Mouse (Mus musculus) liver, embryonic 11.5 days (tissue): ENCODE results near the gene Adprhl1. TPM values are rescaled to one million over a fixed set of nuclear protein-coding genes. Genes with fewer than 3 reads are reported as not detected.
A peak's percentile ranks its signal among the peaks of the same experiment; 100 is the strongest.

Experiments
- ATAC-seq: fragments of 200-750 bp; cut with Nextera tagmentation; replicated peaks from 2 replicates; pipeline ENCODE4 v1.8.0; 2017; ENCODE audit warnings: moderate number of reproducible peaks, mild to moderate bottlenecking, moderate TSS enrichment, moderate library complexity; ENCODE audit not compliant: low FRiP score
- DNase-seq: peaks from one replicate; pipeline ENCODE4 v3.0.0-alpha.2; 2017; ENCODE audit warnings: low spot score
- H3K27ac ChIP-seq: fragments of 300-500 bp; sonication (generic); 2 replicates; pipeline ENCODE4 v1.5.1; 2014; ENCODE audit warnings: mild to moderate bottlenecking, low read depth, low read length, control low read depth
- H3K27me3 ChIP-seq: fragments of 300-500 bp; sonication (generic); replicated peaks from 2 replicates; pipeline ENCODE4 v1.6.1; 2014; ENCODE audit warnings: low read length, mixed read lengths; ENCODE audit not compliant: control insufficient read depth, insufficient read depth
- H3K36me3 ChIP-seq: fragments of 300-500 bp; sonication (generic); 2 replicates; pipeline ENCODE4 v1.6.1; 2014; ENCODE audit warnings: mild to moderate bottlenecking, low read length, moderate library complexity, mixed read lengths; ENCODE audit not compliant: control insufficient read depth, insufficient read depth
- H3K4me1 ChIP-seq: fragments of 300-500 bp; sonication (generic); replicated peaks from 2 replicates; pipeline ENCODE4 v1.6.1; 2014; ENCODE audit warnings: low read length, mixed read lengths; ENCODE audit not compliant: control insufficient read depth, insufficient read depth
- H3K4me2 ChIP-seq: fragments of 300-500 bp; sonication (generic); 2 replicates; pipeline ENCODE4 v1.6.1; 2014; ENCODE audit warnings: mild to moderate bottlenecking, control low read depth, moderate library complexity
- H3K4me3 ChIP-seq: fragments of 300-500 bp; sonication (generic); 2 replicates; pipeline ENCODE4 v1.5.1; 2014; ENCODE audit warnings: low read depth, low read length, control low read depth
- H3K9ac ChIP-seq: fragments of 300-500 bp; sonication (generic); 2 replicates; pipeline ENCODE4 v1.6.1; 2014; ENCODE audit warnings: low read depth, low read length, control low read depth
- H3K9me3 ChIP-seq: fragments of 300-500 bp; sonication (generic); 2 replicates; pipeline ENCODE4 v1.6.1; 2016; ENCODE audit warnings: low read length, inconsistent platforms, mixed read lengths; ENCODE audit not compliant: control insufficient read depth
- WGBS: fragments of 180-500 bp; shearing (Covaris S2); extraction: QIAGEN DNeasy Blood & Tissue Kit; methylation state at CpG from one replicate; pipeline ENCODE4 v1.1.7; 2014; 5-methylcytosine and 5-hydroxymethylcytosine counted together
- polyA plus RNA-seq: library from polyadenylated mRNA; unstranded; fragments of >200 nt; fragmentation: Nextera tagmentation; extraction: Ambion mirVana; gene quantifications from 2 replicates; pipeline ENCODE4 v1.2.1, GENCODE M21; 2014

Gene Adprhl1
- polyA plus RNA-seq, 1 experiment from 2014 or later: 0.70 TPM

DNA sequence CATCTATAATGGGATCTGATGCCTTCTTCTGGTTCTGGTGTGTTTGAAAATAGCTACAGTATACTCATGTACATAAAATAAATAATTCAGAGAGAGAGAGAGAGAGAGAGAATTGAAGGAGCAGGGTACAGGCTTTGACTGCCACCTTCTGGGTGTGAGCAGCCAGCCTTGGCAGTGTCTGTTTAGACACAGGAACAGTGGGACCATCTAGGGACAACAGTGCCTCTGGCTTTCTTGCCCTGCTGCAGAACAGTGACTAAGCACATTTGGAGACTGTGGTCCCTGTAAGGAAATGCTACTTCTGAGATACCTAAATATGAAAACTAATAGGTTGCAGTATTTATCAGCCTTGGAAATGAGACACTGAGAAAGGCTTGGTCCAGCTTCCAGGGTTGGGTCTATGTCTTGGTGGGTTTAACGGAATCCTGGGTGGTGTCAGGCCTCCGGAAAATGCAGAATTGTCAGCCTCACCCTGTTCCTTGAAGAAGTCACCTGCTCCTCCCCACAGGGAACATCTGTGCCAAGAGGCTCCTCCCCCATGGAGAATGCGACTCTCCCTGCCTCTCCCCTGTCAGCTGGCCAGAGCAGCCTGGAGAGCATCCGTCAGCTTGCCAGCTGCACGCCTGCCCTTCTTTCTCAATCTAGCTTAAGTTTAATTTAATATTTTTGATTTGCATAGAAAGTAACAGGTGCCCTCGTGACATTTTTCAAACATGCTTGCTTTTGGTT is 45.2 kb downstream of the Adprhl1 start:
- DNase-seq: no peak

GRCm38 (mm10) chr8:13206290-13206689 is 47.7 kb downstream of the Adprhl1 start:
- Histone ChIP-seq H3K27me3 (peaks cover 2% of the 10 kb centered on the region), H3K27ac (no peak overlapping the region)

More for the DNA sequence above, 45.2 kb downstream of the Adprhl1 start:
- Histone ChIP-seq H3K9ac (no peak overlapping the region), H3K36me3 (no peaks in the 10 kb centered on the region), H3K9me3 (no peaks in the 10 kb centered on the region), H3K27ac (no peak overlapping the region), H3K27me3 (no peaks in the 10 kb centered on the region), H3K4me3 (no peak overlapping the region), H3K4me2 (peak overlapping the region; percentile 7; the same call in 1 of the 2 replicates), H3K4me1 (peaks cover 52% of the 10 kb centered on the region)
- WGBS: 44% methylated on average over 6 of the region's 6 CpGs
- peak; percentile 66 for ATAC-seq

DNA sequence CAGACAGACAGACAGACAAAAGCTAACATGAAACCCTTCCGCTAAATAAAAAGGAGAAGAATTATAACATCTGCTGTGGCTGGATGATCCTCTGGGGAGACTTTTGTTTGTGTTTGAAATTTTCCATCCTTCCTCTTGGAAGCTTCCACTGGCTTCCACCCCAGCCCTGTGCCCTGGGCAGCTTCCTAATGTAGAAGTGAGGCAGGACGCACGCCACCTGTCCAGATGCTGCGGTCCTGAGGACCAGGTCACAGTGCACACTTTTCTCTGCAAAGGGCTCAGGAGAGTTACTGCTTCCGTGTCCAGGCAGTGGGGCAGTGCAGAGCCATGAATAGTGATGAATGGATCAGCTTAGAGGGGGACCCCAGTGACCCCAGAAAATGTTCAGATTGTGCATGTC is 48.7 kb downstream of the Adprhl1 start:
- H3K27ac ChIP-seq: no peak overlapping the region
- ATAC-seq (no peak), DNase-seq (no peak)
- WGBS: 88% methylated on average over 5 of the region's 5 CpGs
- no peak overlapping the region; the same call in 1 of the 2 replicates for H3K9ac ChIP-seq
- no peaks in the 10 kb centered on the region for H3K36me3 ChIP-seq
- H3K4me3 ChIP-seq: no peak overlapping the region
- no peak overlapping the region for H3K4me2 ChIP-seq
- H3K27me3 ChIP-seq: peaks cover 2% of the 10 kb centered on the region
- peaks cover 59% of the 10 kb centered on the region for H3K4me1 ChIP-seq
- no peaks in the 10 kb centered on the region for H3K9me3 ChIP-seq

More at GRCm38 (mm10) chr8:13206290-13206689, 47.7 kb downstream of the Adprhl1 start:
- H3K4me3 ChIP-seq: no peak overlapping the region
- H3K9me3 ChIP-seq: no peaks in the 10 kb centered on the region
- H3K4me2 ChIP-seq: no peak overlapping the region
- 36% methylated on average over 5 of the region's 5 CpGs for WGBS
- peaks cover 59% of the 10 kb centered on the region for H3K4me1 ChIP-seq
- DNase-seq: no peak
- no peak overlapping the region for H3K9ac ChIP-seq
- no peak for ATAC-seq
- H3K36me3 ChIP-seq: no peaks in the 10 kb centered on the region

- ATAC-seq: peak; percentile 21; the same call in 1 of the 2 replicates
- 59% methylated on average over 12 of the region's 12 CpGs for WGBS
- Histone ChIP-seq H3K4me2 (peak overlapping the region; percentile 21), H3K9ac (no peak overlapping the region), H3K36me3 (no peaks in the 10 kb centered on the region), H3K4me1 (peaks cover 59% of the 10 kb centered on the region), H3K27me3 (peaks cover 5% of the 10 kb centered on the region), H3K9me3 (no peaks in the 10 kb centered on the region), H3K4me3 (no peak overlapping the region), H3K27ac (peak overlapping the region; percentile 35)
- no peak for DNase-seq
Measured at GRCm38 (mm10) chr8:13204371-13205140, 49.4 kb downstream of the Adprhl1 start.

DNA sequence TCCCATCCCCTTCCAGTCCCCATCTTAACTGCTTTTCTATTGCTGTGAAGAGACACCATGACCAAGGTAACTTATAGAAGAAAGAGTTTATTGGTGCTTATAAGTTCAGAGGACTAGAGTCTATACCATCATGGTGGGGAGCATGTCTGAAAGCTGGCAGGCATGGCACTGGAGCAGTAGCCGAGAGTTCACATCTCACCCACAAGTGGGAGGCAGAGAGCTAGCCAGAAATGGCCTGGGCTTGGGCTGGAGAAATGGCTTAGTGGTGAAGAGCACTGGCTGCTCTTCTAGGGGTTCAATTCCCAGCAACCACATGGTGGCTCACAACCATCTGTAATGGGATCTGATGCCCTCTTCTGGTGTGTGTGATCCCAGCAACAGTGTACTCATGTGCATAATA is 50.5 kb downstream of the Adprhl1 start:
- Histone ChIP-seq H3K9me3 (no peaks in the 10 kb centered on the region), H3K4me3 (peak overlapping the region; percentile 41), H3K4me1 (peaks cover 57% of the 10 kb centered on the region), H3K27me3 (peaks cover 7% of the 10 kb centered on the region), H3K9ac (peak overlapping the region; percentile 67), H3K27ac (peak overlapping the region; percentile 92), H3K36me3 (no peaks in the 10 kb centered on the region), H3K4me2 (peak overlapping the region; percentile 73)
- DNase-seq: no peak
- no peak for ATAC-seq
- 54% methylated on average over 1 of the region's 1 CpGs for WGBS

DNA sequence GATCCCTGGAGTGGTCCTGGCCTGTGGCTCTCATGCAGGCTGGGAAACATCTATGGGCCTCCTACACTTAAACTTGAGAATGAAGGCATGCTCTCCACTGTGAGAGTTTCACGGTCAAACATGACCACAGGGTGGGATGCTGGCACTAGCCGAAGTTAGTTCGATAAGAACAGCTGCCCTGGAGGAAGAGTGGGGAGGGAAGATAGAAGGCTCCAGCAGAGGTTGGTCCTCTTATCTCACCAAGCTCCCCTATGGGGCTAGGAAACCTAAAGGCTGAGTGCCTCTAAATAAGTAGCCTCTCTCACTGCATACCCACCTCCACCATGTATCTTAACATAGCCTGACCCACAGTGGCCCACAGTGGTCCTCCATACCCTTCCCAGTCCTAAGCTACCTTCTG is 51.2 kb downstream of the Adprhl1 start:
- peak; percentile 47 for DNase-seq
- peaks cover 54% of the 10 kb centered on the region for H3K4me1 ChIP-seq
- no peaks in the 10 kb centered on the region for H3K36me3 ChIP-seq
- no peaks in the 10 kb centered on the region for H3K9me3 ChIP-seq
- peaks cover 7% of the 10 kb centered on the region for H3K27me3 ChIP-seq
- H3K4me2 ChIP-seq: peak overlapping the region; percentile 73
- peak; percentile 85 for ATAC-seq
- H3K4me3 ChIP-seq: peak overlapping the region; percentile 62
- H3K27ac ChIP-seq: peak overlapping the region; percentile 92
- 29% methylated on average over 3 of the region's 3 CpGs for WGBS
- peak overlapping the region; percentile 80 for H3K9ac ChIP-seq

GRCm38 (mm10) chr8:13202041-13202440 is 51.9 kb downstream of the Adprhl1 start:
- Histone ChIP-seq H3K4me3 (peak overlapping the region; percentile 62), H3K27ac (peak overlapping the region; percentile 92), H3K27me3 (peaks cover 7% of the 10 kb centered on the region), H3K4me2 (peak overlapping the region; percentile 73), H3K4me1 (peaks cover 46% of the 10 kb centered on the region), H3K36me3 (no peaks in the 10 kb centered on the region), H3K9me3 (no peaks in the 10 kb centered on the region), H3K9ac (peak overlapping the region; percentile 80)
- WGBS: 47% methylated on average over 3 of the region's 3 CpGs
- ATAC-seq (no peak), DNase-seq (no peak)

- peaks cover 7% of the 10 kb centered on the region for H3K27me3 ChIP-seq
- H3K9ac ChIP-seq: peak overlapping the region; percentile 80
- H3K4me2 ChIP-seq: peak overlapping the region; percentile 73
- 5% methylated on average over 18 of the region's 18 CpGs for WGBS
- peaks cover 36% of the 10 kb centered on the region for H3K4me1 ChIP-seq
- peak overlapping the region; percentile 62 for H3K4me3 ChIP-seq
- H3K9me3 ChIP-seq: no peaks in the 10 kb centered on the region
- no peaks in the 10 kb centered on the region for H3K36me3 ChIP-seq
- H3K27ac ChIP-seq: peak overlapping the region; percentile 92; the same call in 1 of the 2 replicates
- DNase-seq (peak; percentile 56), ATAC-seq (0 out of 2 replicates have a peak, but pooled peaks have one; percentile 33)
Measured at GRCm38 (mm10) chr8:13201013-13201334, 53.0 kb downstream of the Adprhl1 start.
